Mouse (Mus musculus): ENCODE measurements around the gene Pitx3. TPM values are rescaled to one million over a fixed set of nuclear protein-coding genes. Genes with fewer than 3 reads are reported as not detected.

Gene Pitx3
- polyA plus RNA-seq, 3 experiments from 2014 or later: not detected

Other genes starting within 250 kb of the Pitx3 start
- 10 to 100 TPM in 1 of 3 experiments, 1 to 10 TPM in 2; 8.0 to 10.9 (median 9.5) TPM for gene Armh3, start 149.8 kb downstream of the Pitx3 start, polyA plus RNA-seq (2017; shearing (Covaris generic))
- gene Hps6, start 144.8 kb downstream of the Pitx3 start, polyA plus RNA-seq (2017; shearing (Covaris generic)): 1 to 10 TPM; 1.3 to 3.1 (median 2.6) TPM
- gene Pprc1, start 103.4 kb downstream of the Pitx3 start, polyA plus RNA-seq (2017; shearing (Covaris generic)): 10 to 100 TPM; 10.4 to 20.5 (median 20.3) TPM
- gene Ldb1, start 103.1 kb downstream of the Pitx3 start, polyA plus RNA-seq (2017; shearing (Covaris generic)): 10 to 100 TPM; 28.4 to 51.7 (median 49.6) TPM
- gene Nolc1, start 72.5 kb downstream of the Pitx3 start, polyA plus RNA-seq (2017; shearing (Covaris generic)): 10 to 100 TPM; 53.4 to 77.2 (median 65.0) TPM
- not detected for gene Elovl3, start 16.4 kb downstream of the Pitx3 start, polyA plus RNA-seq (2017; shearing (Covaris generic))
- 10 to 100 TPM; 25.5 to 35.6 (median 32.6) TPM for gene Gbf1, start 4.2 kb upstream of the Pitx3 start, polyA plus RNA-seq (2017; shearing (Covaris generic))
- 10 to 100 TPM; 15.7 to 27.8 (median 20.7) TPM for gene Nfkb2, start 156.0 kb upstream of the Pitx3 start, polyA plus RNA-seq (2017; shearing (Covaris generic))
- 1 to 10 TPM; 3.1 to 4.1 (median 4.0) TPM for gene Psd, start 178.8 kb upstream of the Pitx3 start, polyA plus RNA-seq (2017; shearing (Covaris generic))
- gene Fbxl15, start 179.9 kb upstream of the Pitx3 start, polyA plus RNA-seq (2017; shearing (Covaris generic)): 1 to 10 TPM; 3.9 to 6.4 (median 4.5) TPM
- 10 to 100 TPM; 34.9 to 54.1 (median 46.6) TPM for gene Cuedc2, start 190.4 kb upstream of the Pitx3 start, polyA plus RNA-seq (2017; shearing (Covaris generic))
- 1 to 10 TPM; 4.3 to 8.1 (median 5.9) TPM for gene Mfsd13a, start 192.8 kb upstream of the Pitx3 start, polyA plus RNA-seq (2017; shearing (Covaris generic))
- under 1 TPM in 2 of 3 experiments, not detected in 1; 0.24 to 0.44 TPM for gene 2310034G01Rik, start 202.0 kb upstream of the Pitx3 start, polyA plus RNA-seq (2017; shearing (Covaris generic))
- 100 to 1,000 TPM in 1 of 3 experiments, 10 to 100 TPM in 2; 77.1 to 105 (median 78.0) TPM for gene Actr1a, start 247.4 kb upstream of the Pitx3 start, polyA plus RNA-seq (2017; shearing (Covaris generic))
- gene Sufu, start 248.6 kb upstream of the Pitx3 start, polyA plus RNA-seq (2017; shearing (Covaris generic)): 10 to 100 TPM; 10.7 to 13.6 (median 12.5) TPM